Mouse (Mus musculus): ENCODE measurements around the gene Ublcp1. TPM values are rescaled to one million over a fixed set of nuclear protein-coding genes. Genes with fewer than 3 reads are reported as not detected.

Gene Ublcp1
- total and polyA plus RNA-seq, 3 experiments, result 18.9 to 34.1 (median 26.7) TPM

GRCm38 (mm10) chr11:44480246-44480645, 9.9 kb upstream of the Ublcp1 start:
- H3K4me1 ChIP-seq (ENCODE audit: control insufficient read depth in 1 of 2, insufficient read depth in 2 of 2), result peaks cover 5 to 13% of the 10 kb centered on the region in 2 experiments; a peak in 3 of 4 replicates
- DNase-seq (ENCODE audit: extremely low read depth), result no peak
- in situ Hi-C loops (cut with MboI; ENCODE audit: low pct_ligation_motif_present, low pct_unique_long_range_greater_than_20kb, low sequenced_read_pairs), result no loop called here
- no peak overlapping the region for H3K4me2 ChIP-seq (ENCODE audit: insufficient read depth, low read depth, poor library complexity, severe bottlenecking)
- H3K9ac ChIP-seq (ENCODE audit: insufficient read depth, low read depth), result no peak overlapping the region
- no peaks in the 10 kb centered on the region for H3K79me2 ChIP-seq (replicated peaks; ENCODE audit: control insufficient read depth, extremely low read depth, insufficient read depth, poor library complexity, severe bottlenecking)
- no peak overlapping the region for H3K4me3 ChIP-seq (replicated peaks in 1 of 3; ENCODE audit: low read depth in 2 of 3, low read length in 2 of 3, poor library complexity in 1 of 3)
- H3K27ac ChIP-seq (ENCODE audit: insufficient read depth, low read depth), result no peak overlapping the region
- no peak for TF ChIP-seq MAFK (IDR thresholded peaks at IDR 0.05; ENCODE audit: insufficient replicate concordance, low read length)
- dilution Hi-C loops (cut with MboI; ENCODE audit: extremely low pct_ligation_motif_present, extremely low pct_unique_long_range_greater_than_20kb, low sequenced_read_pairs), result no loop called here
- no peaks in the 10 kb centered on the region for H3K27me3 ChIP-seq (replicated peaks)
- peaks cover 6% of the 10 kb centered on the region for H3K9me3 ChIP-seq (replicated peaks; ENCODE audit: low read length)
- no peaks in the 10 kb centered on the region for H3K36me3 ChIP-seq (replicated peaks in 1 of 2; ENCODE audit: control insufficient read depth in 1 of 2, insufficient read depth in 1 of 2, low read length in 1 of 2)

DNA sequence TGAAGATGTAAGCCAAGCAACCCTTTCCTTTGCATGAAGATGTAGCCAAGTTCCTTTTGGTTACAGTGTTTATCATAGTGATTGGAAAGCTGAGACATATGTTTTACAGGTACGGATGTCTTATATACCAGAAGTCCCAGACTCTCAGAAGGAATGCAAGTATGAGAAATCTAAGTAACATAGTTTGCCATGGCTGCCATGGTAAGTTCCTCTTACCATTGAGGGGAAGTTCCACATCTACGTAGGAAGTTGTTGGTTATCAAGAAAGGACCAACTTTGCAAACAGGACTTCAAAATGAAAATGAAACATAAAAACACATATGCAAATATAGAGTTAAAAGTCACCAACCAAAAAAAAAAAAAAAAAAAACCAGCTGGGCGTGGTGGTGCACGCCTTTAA, 8.1 kb upstream of the Ublcp1 start:
- H3K4me3 ChIP-seq (replicated peaks in 1 of 3; ENCODE audit: low read depth in 2 of 3, low read length in 2 of 3, poor library complexity in 1 of 3), result no peak overlapping the region
- H3K36me3 ChIP-seq (replicated peaks in 1 of 2; ENCODE audit: control insufficient read depth in 1 of 2, insufficient read depth in 1 of 2, low read length in 1 of 2), result no peaks in the 10 kb centered on the region
- in situ Hi-C loops (cut with MboI; ENCODE audit: low pct_ligation_motif_present, low pct_unique_long_range_greater_than_20kb, low sequenced_read_pairs) (no loop called here), dilution Hi-C loops (cut with MboI; ENCODE audit: extremely low pct_ligation_motif_present, extremely low pct_unique_long_range_greater_than_20kb, low sequenced_read_pairs) (no loop called here)
- H3K4me2 ChIP-seq (ENCODE audit: insufficient read depth, low read depth, poor library complexity, severe bottlenecking), result no peak overlapping the region
- H3K9me3 ChIP-seq (replicated peaks; ENCODE audit: low read length), result peaks cover 6% of the 10 kb centered on the region
- no peaks in the 10 kb centered on the region for H3K79me2 ChIP-seq (replicated peaks; ENCODE audit: control insufficient read depth, extremely low read depth, insufficient read depth, poor library complexity, severe bottlenecking)
- H3K27me3 ChIP-seq (replicated peaks), result no peaks in the 10 kb centered on the region
- peak; percentile 13; the same call in 1 of the 2 replicates for TF ChIP-seq EP300 (IDR thresholded peaks at IDR 0.05; ENCODE audit: low read length)
- TF ChIP-seq UBTF (IDR thresholded peaks at IDR 0.05; ENCODE audit: low read depth, low read length), result no peak
- no peak for TF ChIP-seq SIN3A (IDR thresholded peaks at IDR 0.05; ENCODE audit: low read length)
- TF ChIP-seq ZNF384 (IDR thresholded peaks at IDR 0.05; ENCODE audit: low read depth, low read length), result peak; percentile 82
- no peak for TF ChIP-seq MAFK (IDR thresholded peaks at IDR 0.05; ENCODE audit: insufficient replicate concordance, low read length)
- no peak for TF ChIP-seq RCOR1 (conservative IDR thresholded peaks at IDR 0.05; ENCODE audit: low read depth, low read length)
- no peak for TF ChIP-seq E2F4 (IDR thresholded peaks at IDR 0.05; ENCODE audit: insufficient replicate concordance, low read depth, low read length)
- no peak for TF ChIP-seq MEF2A (IDR thresholded peaks at IDR 0.05; ENCODE audit: borderline replicate concordance, low read depth, low read length)
- TF ChIP-seq IRF4 (IDR thresholded peaks at IDR 0.05; ENCODE audit: low read depth, low read length), result no peak
- no peak for TF ChIP-seq TBP (conservative IDR thresholded peaks at IDR 0.05; ENCODE audit: low read depth, low read length)
- no peak for TF ChIP-seq MXI1 (IDR thresholded peaks at IDR 0.05; ENCODE audit: low read depth, low read length)
- no peak overlapping the region for H3K27ac ChIP-seq (ENCODE audit: insufficient read depth, low read depth)
- H3K4me1 ChIP-seq (ENCODE audit: control insufficient read depth in 1 of 2, insufficient read depth in 2 of 2), result peaks cover 7 to 21% of the 10 kb centered on the region in 2 experiments; a peak in 3 of 4 replicates
- no peak overlapping the region for H3K9ac ChIP-seq (ENCODE audit: insufficient read depth, low read depth)
- no peak for DNase-seq (ENCODE audit: extremely low read depth)

DNA sequence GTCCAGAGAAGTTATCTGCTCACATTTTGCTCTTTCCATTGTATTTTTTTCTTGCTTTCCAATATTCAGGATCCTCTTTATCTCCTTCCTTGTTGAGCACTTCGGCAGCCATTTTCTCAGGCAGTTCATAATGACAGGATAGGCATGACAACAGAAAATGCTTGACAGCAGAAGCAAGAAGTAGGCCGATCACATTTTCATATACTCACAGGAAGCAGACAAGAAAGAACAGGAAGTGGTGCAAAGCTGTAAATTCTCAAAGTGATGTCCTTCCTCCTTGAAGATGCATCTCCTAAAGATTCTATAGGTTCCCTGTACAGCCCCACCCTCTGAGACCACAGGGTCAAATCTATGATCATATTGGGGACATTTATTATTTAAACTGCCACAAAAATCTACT, 6.1 kb upstream of the Ublcp1 start:
- Histone ChIP-seq H3K4me3 (replicated peaks in 1 of 3; ENCODE audit: low read depth in 2 of 3, low read length in 2 of 3, poor library complexity in 1 of 3) (no peak overlapping the region), H3K79me2 (replicated peaks; ENCODE audit: control insufficient read depth, extremely low read depth, insufficient read depth, poor library complexity, severe bottlenecking) (no peaks in the 10 kb centered on the region), H3K27ac (ENCODE audit: insufficient read depth, low read depth) (no peak overlapping the region), H3K4me1 (ENCODE audit: control insufficient read depth in 1 of 2, insufficient read depth in 2 of 2) (peaks cover 10 to 37% of the 10 kb centered on the region in 2 experiments; a peak in 3 of 4 replicates), H3K9ac (ENCODE audit: insufficient read depth, low read depth) (no peak overlapping the region), H3K27me3 (replicated peaks) (no peaks in the 10 kb centered on the region), H3K36me3 (replicated peaks in 1 of 2; ENCODE audit: control insufficient read depth in 1 of 2, insufficient read depth in 1 of 2, low read length in 1 of 2) (no peaks in the 10 kb centered on the region), H3K4me2 (ENCODE audit: insufficient read depth, low read depth, poor library complexity, severe bottlenecking) (no peak overlapping the region), H3K9me3 (replicated peaks; ENCODE audit: low read length) (peaks cover 6% of the 10 kb centered on the region)
- DNase-seq (ENCODE audit: extremely low read depth), result no peak
- no peak for TF ChIP-seq CHD1 (IDR thresholded peaks at IDR 0.05; ENCODE audit: low read depth, low read length)
- no peak for TF ChIP-seq CTCF (conservative IDR thresholded peaks at IDR 0.05 in 1 of 2, IDR thresholded peaks at IDR 0.05 in 1 of 2; ENCODE audit: low read depth in 2 of 2, low read length in 2 of 2)
- no peak for TF ChIP-seq HCFC1 (IDR thresholded peaks at IDR 0.05; ENCODE audit: low read depth, low read length)
- no peak for TF ChIP-seq MYC (IDR thresholded peaks at IDR 0.05; ENCODE audit: low read depth, low read length)
- no peak for TF ChIP-seq E2F4 (IDR thresholded peaks at IDR 0.05; ENCODE audit: insufficient replicate concordance, low read depth, low read length)
- TF ChIP-seq ZMIZ1 (IDR thresholded peaks at IDR 0.05; ENCODE audit: low read depth, low read length), result no peak
- no peak for TF ChIP-seq ETS1 (conservative IDR thresholded peaks at IDR 0.05; ENCODE audit: low read depth, low read length)
- no peak for TF ChIP-seq MXI1 (IDR thresholded peaks at IDR 0.05; ENCODE audit: low read depth, low read length)
- TF ChIP-seq BHLHE40 (IDR thresholded peaks at IDR 0.05; ENCODE audit: low read depth, low read length), result no peak
- TF ChIP-seq MAZ (IDR thresholded peaks at IDR 0.05; ENCODE audit: low read depth, low read length), result no peak
- dilution Hi-C loops (cut with MboI; ENCODE audit: extremely low pct_ligation_motif_present, extremely low pct_unique_long_range_greater_than_20kb, low sequenced_read_pairs), result no loop called here
- in situ Hi-C loops (cut with MboI; ENCODE audit: low pct_ligation_motif_present, low pct_unique_long_range_greater_than_20kb, low sequenced_read_pairs), result no loop called here

All from CH12.LX (cell line).